Mouse (Mus musculus): ENCODE data around the gene Trafd1. TPM values are rescaled to one million over a fixed set of nuclear protein-coding genes. Genes with fewer than 3 reads are reported as not detected.

Gene Trafd1
- 37.5 TPM for polyA plus RNA-seq (2021)

GRCm38 (mm10) chr5:121385461-121386119, at the start of gene Trafd1:
Gene Trafd1, minus strand, starts transcription at chr5:121385632.
- no peak for TF ChIP-seq CTCF (IDR thresholded peaks at IDR 0.05)
- CTCF ChIA-PET = no interaction called here
- peak; percentile 97 for ATAC-seq
- H3K27me3 ChIP-seq = no peaks in the 10 kb centered on the region
- POLR2A ChIA-PET = interaction anchor here (2.2 kb wide), 1 partner anchor 9 kb away, joined by 6 read pairs; no protein-coding TSS in a partner anchor
- DNase-seq (ENCODE audit: low read depth, low spot score) = peak; percentile 48
- in situ Hi-C loops (cut with MboI; ENCODE audit: low pct_unique_long_range_greater_than_20kb) = no loop called here

GRCm38 (mm10) chr5:121428954-121429353, 43.5 kb upstream of the Trafd1 start:
- ChIA-PET CTCF (interaction anchor here (1.0 kb wide), 1 partner anchor 9 kb away, joined by 5 read pairs; no protein-coding TSS in a partner anchor), POLR2A (interaction anchor here (0.6 kb wide), 1 partner anchor 229 kb away, joined by 3 read pairs; no protein-coding TSS in a partner anchor)
- DNase-seq (ENCODE audit: low read depth, low spot score) = no peak
- no peak for TF ChIP-seq CTCF (IDR thresholded peaks at IDR 0.05)
- no peaks in the 10 kb centered on the region for H3K27me3 ChIP-seq
- ATAC-seq = no peak
- in situ Hi-C loops (cut with MboI; ENCODE audit: low pct_unique_long_range_greater_than_20kb) = no loop called here

DNA sequence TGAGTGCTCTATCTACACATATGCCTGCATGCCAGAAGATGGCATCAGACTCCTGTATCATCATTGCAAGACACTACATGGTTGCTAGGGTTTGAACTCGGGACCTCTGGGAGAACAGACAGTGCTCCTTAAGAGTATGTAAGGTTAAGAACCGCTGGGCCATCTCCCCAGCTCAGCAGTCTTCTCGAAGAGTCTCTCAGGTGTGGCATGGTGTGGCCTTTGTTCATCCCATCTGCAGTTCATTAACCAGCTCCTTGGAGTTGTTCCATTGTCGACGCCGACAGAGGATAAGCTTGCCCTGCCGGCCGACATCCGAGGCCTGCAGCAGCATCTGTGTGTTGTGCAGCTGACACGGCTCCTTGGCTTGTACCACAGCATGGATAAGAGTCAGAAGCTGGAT, 37.9 kb upstream of the Trafd1 start:
- TF ChIP-seq CTCF (IDR thresholded peaks at IDR 0.05) = no peak
- no peak for ATAC-seq
- DNase-seq (ENCODE audit: low read depth, low spot score) = no peak
- ChIA-PET POLR2A (no interaction called here), CTCF (interaction anchor here (1.2 to 1.9 kb wide), 2 partner anchors 11 to 25 kb away, joined by 6 to 7 read pairs; no protein-coding TSS in a partner anchor)
- in situ Hi-C loops (cut with MboI; ENCODE audit: low pct_unique_long_range_greater_than_20kb) = no loop called here
- no peaks in the 10 kb centered on the region for H3K27me3 ChIP-seq

- DNase-seq (ENCODE audit: low read depth, low spot score) (no peak), ATAC-seq (no peak)
- CTCF ChIA-PET = interaction anchor here (1.2 to 1.9 kb wide), 2 partner anchors 10 to 25 kb away, joined by 6 to 7 read pairs; no protein-coding TSS in a partner anchor
- no peak for TF ChIP-seq CTCF (IDR thresholded peaks at IDR 0.05)
- in situ Hi-C loops (cut with MboI; ENCODE audit: low pct_unique_long_range_greater_than_20kb) = no loop called here
- POLR2A ChIA-PET = no interaction called here
- no peaks in the 10 kb centered on the region for H3K27me3 ChIP-seq
Observed at GRCm38 (mm10) chr5:121422787-121423186, 37.4 kb upstream of the Trafd1 start.

- no peaks in the 10 kb centered on the region for H3K27me3 ChIP-seq
- DNase-seq (ENCODE audit: low read depth, low spot score) = no peak
- in situ Hi-C loops (cut with MboI; ENCODE audit: low pct_unique_long_range_greater_than_20kb) = no loop called here
- CTCF ChIA-PET = interaction anchor here (1.2 kb wide), 1 partner anchor 11 kb away, joined by 4 read pairs; no protein-coding TSS in a partner anchor
- no peak for TF ChIP-seq CTCF (IDR thresholded peaks at IDR 0.05)
- POLR2A ChIA-PET = no interaction called here
- no peak for ATAC-seq
Observed at GRCm38 (mm10) chr5:121420721-121421120, 35.3 kb upstream of the Trafd1 start.

DNA sequence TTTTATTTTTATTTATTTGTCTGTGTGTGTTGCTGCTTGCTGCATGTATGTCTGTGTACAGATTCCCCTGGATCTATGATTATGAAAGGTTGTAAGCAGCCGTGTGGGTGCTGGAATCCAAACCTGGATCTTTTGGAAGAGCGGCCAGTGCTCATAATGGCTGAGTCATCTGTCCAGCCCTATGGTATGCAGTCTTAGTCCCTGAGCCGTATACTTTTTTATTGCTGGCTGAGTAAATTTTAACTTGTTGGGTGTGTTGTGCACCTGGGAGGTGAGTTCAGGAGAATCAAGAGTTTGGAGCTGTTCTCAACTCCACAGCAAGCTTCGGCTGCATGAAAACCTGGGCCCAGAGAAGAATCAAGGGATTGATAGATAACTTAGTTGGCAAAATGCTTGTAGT, 25.5 kb upstream of the Trafd1 start:
- in situ Hi-C loops (cut with MboI; ENCODE audit: low pct_unique_long_range_greater_than_20kb) = no loop called here
- DNase-seq (ENCODE audit: low read depth, low spot score) (no peak), ATAC-seq (no peak)
- ChIA-PET CTCF (interaction anchor here (1.3 kb wide), 1 partner anchor 37 kb away, joined by 5 read pairs; no protein-coding TSS in a partner anchor), POLR2A (interaction anchor here (1.6 kb wide), 1 partner anchor 12 kb away, joined by 5 read pairs; the partner anchor contains the start of gene Naa25)
- no peaks in the 10 kb centered on the region for H3K27me3 ChIP-seq
- no peak for TF ChIP-seq CTCF (IDR thresholded peaks at IDR 0.05)

DNA sequence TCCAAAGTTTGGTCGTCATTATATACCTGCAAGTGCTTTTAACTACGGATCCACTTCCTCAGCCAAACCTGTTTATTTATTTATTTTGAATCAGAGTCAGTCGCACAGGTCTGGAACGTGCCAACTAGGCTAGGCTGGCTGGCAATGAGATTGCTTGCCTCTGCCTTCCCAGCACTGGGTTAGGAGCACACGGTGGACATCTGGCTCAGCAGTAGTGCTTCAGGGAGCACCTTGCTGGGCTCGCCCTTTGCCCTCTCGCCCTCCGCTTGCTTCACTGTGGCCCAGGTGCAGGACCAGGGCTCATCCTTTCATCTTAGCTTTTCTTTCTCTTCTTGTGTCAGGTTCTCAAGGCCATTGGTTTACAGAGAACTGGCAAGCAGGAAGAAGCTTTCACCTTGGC, 22.4 kb upstream of the Trafd1 start:
- TF ChIP-seq CTCF (IDR thresholded peaks at IDR 0.05) = no peak
- no peaks in the 10 kb centered on the region for H3K27me3 ChIP-seq
- ChIA-PET CTCF (interaction anchor here (0.8 to 1.3 kb wide), 3 partner anchors 11 to 71 kb away, joined by 3 to 4 read pairs (median 4); partner anchors contain the start of gene Naa25), POLR2A (interaction anchor here (1.0 kb wide), 1 partner anchor 39 kb away, joined by 3 read pairs; no protein-coding TSS in a partner anchor)
- in situ Hi-C loops (cut with MboI; ENCODE audit: low pct_unique_long_range_greater_than_20kb) = no loop called here
- no peak for DNase-seq (ENCODE audit: low read depth, low spot score)
- no peak for ATAC-seq

- no peak for ATAC-seq
Observed at GRCm38 (mm10) chr5:121400849-121401248, 15.4 kb upstream of the Trafd1 start.

GRCm38 (mm10) chr5:121400064-121400463, 14.6 kb upstream of the Trafd1 start:
- in situ Hi-C loops (cut with MboI; ENCODE audit: low pct_unique_long_range_greater_than_20kb) = no loop called here
- no peak for TF ChIP-seq CTCF (IDR thresholded peaks at IDR 0.05)
- ChIA-PET POLR2A (no interaction called here), CTCF (interaction anchor here (1.4 kb wide), 2 partner anchors 9 to 10 kb away, joined by 3 read pairs; no protein-coding TSS in a partner anchor)
- no peak for DNase-seq (ENCODE audit: low read depth, low spot score)
- no peaks in the 10 kb centered on the region for H3K27me3 ChIP-seq
- ATAC-seq = no peak

More at GRCm38 (mm10) chr5:121400849-121401248, 15.4 kb upstream of the Trafd1 start:
- no peak for TF ChIP-seq CTCF (IDR thresholded peaks at IDR 0.05)
- no peak for DNase-seq (ENCODE audit: low read depth, low spot score)
- POLR2A ChIA-PET = no interaction called here
- H3K27me3 ChIP-seq = no peaks in the 10 kb centered on the region
- CTCF ChIA-PET = interaction anchor here (1.4 kb wide), 1 partner anchor 10 kb away, joined by 3 read pairs; no protein-coding TSS in a partner anchor
- in situ Hi-C loops (cut with MboI; ENCODE audit: low pct_unique_long_range_greater_than_20kb) = no loop called here

GRCm38 (mm10) chr5:121399540-121399939, 14.1 kb upstream of the Trafd1 start:
- ATAC-seq (no peak), DNase-seq (ENCODE audit: low read depth, low spot score) (no peak)
- TF ChIP-seq CTCF (IDR thresholded peaks at IDR 0.05) = no peak
- ChIA-PET CTCF (interaction anchor here (1.4 kb wide), 1 partner anchor 10 kb away, joined by 3 read pairs; no protein-coding TSS in a partner anchor), POLR2A (interaction anchor here (2.0 kb wide), 1 partner anchor 12 kb away, joined by 5 read pairs; no protein-coding TSS in a partner anchor)
- H3K27me3 ChIP-seq = no peaks in the 10 kb centered on the region
- in situ Hi-C loops (cut with MboI; ENCODE audit: low pct_unique_long_range_greater_than_20kb) = no loop called here

DNA sequence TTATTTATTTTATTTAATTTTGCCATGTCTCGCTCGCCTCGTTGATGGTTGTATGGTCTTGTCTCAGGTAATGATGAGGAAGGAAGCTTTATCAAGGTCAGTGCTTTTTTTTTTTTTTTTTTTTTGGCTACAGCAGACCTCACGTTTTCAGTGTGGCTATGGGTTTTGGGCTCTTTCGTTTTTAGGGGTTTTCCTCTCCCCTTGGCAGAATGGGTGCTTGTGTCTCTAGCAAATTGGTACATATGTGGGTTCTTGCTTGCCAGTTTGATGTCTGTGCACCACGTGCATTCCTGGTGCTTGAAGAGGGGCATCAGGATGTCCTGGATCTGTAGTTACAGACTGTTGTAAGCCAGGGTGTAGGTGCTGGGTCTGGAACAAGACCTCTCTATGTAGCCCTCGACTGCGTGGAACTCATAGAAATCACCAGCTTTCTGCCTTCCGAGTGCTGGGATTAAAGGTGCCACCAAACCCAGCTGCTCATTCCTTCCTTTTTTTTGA, 13.6 kb upstream of the Trafd1 start:
- ChIA-PET CTCF (interaction anchor here (0.7 to 1.4 kb wide), 2 partner anchors 10 kb away, joined by 3 read pairs; no protein-coding TSS in a partner anchor), POLR2A (interaction anchor here (2.0 kb wide), 1 partner anchor 13 kb away, joined by 5 read pairs; no protein-coding TSS in a partner anchor)
- ATAC-seq = no peak
- no peaks in the 10 kb centered on the region for H3K27me3 ChIP-seq
- in situ Hi-C loops (cut with MboI; ENCODE audit: low pct_unique_long_range_greater_than_20kb) = no loop called here
- DNase-seq (ENCODE audit: low read depth, low spot score) = no peak
- no peak for TF ChIP-seq CTCF (IDR thresholded peaks at IDR 0.05)

Measured in Patski (cell line).